ENCODE assay signal across 9 mouse cellular contexts in the genomic region with DNA sequence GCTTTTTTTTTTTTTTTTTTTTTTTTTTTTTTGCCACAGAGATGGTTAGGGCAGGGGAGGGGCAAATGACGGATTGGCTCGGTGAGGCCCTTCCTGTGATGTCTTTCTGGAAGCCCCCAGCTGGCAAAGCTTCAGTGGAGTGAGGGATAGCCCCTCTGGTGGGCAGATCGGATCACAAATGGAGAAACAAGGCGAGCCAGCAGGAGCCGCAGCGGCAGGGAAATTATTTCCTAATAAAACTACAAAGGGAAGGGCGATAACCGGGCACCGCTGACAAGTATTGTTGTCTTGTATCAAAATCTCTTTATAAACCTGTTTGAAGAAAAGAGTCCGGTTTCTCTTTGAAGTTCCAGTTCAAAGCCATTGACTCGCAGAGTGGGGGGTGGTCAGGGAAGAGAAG.
DNase-seq lines count a peak whose midpoint lies in the region; ATAC-seq and TF ChIP-seq lines count a peak whose summit lies in the region.
"Had no signal": no experiment of that assay in that cellular context is flagged by ENCODE, and none has a peak within 500 bp of the region (broad histone marks: within the 10 kb centered on the region; RNA-seq: fewer than 3 reads in every experiment).

No protein-coding gene starts in this region.

- no peak for TF ChIP-seq POLR2A in limb, embryonic 14.5 days (IDR thresholded peaks at IDR 0.05; ENCODE audit: borderline replicate concordance, extremely low read depth, insufficient read depth, insufficient read length)

- no peak for ATAC-seq in neural tube, embryonic 11.5 days (ENCODE audit: insufficient read depth, low FRiP score, low TSS enrichment)
- ATAC-seq in limb, embryonic 14.5 days (ENCODE audit: low FRiP score, low read depth) = no peak
- ATAC-seq: CD4-positive, CD25-positive, alpha-beta regulatory T cell, adult 4 months had no signal

- WGBS in neural tube, embryonic 11.5 days = 2% methylated on average over 11 of the region's 11 CpGs
- WGBS in limb, embryonic 14.5 days = 11% methylated on average over 11 of the region's 11 CpGs

- H3K4me1 ChIP-seq in neural tube, embryonic 11.5 days (ENCODE audit: control insufficient read depth, insufficient read depth, low read length) = peaks cover 15% of the 10 kb centered on the region
- H3K4me1 ChIP-seq in limb, embryonic 14.5 days (ENCODE audit: control insufficient read depth, insufficient read depth, low read length) = peaks cover 24% of the 10 kb centered on the region

- no peak overlapping the region for H3K9ac ChIP-seq in neural tube, embryonic 11.5 days (ENCODE audit: low read length)
- no peak overlapping the region for H3K9ac ChIP-seq in limb, embryonic 14.5 days (ENCODE audit: low read depth, low read length, severe bottlenecking)

- no peak overlapping the region for H3K27ac ChIP-seq in gastrocnemius, adult 2 months
- H3K27ac ChIP-seq in neural tube, embryonic 11.5 days (ENCODE audit: low read depth, low read length) = no peak overlapping the region
- no peak overlapping the region for H3K27ac ChIP-seq in limb, embryonic 14.5 days (replicated peaks; ENCODE audit: low read depth, low read length)

- no peak; the same call in 1 of the 2 replicates for TF ChIP-seq CTCF in gastrocnemius, adult 2 months (IDR thresholded peaks at IDR 0.05)

- intact Hi-C loops in gastrocnemius, adult 2 months (cut with DNase I) = no loop called here

- no peak overlapping the region for H3K4me2 ChIP-seq in neural tube, embryonic 11.5 days (ENCODE audit: low read depth)
- H3K4me2 ChIP-seq in limb, embryonic 14.5 days (replicated peaks; ENCODE audit: low read depth, low read length, severe bottlenecking) = 0 out of 2 replicates have a peak overlapping the region, but pooled peaks have one; percentile 18

- DNase-seq in gastrocnemius, adult 2 months = no peak
- DNase-seq in gastrocnemius, postnatal 10 days = no peak
- DNase-seq in neural tube, embryonic 11.5 days (ENCODE audit: low spot score) = peak; percentile 54
- no peak for DNase-seq in neural tube, embryonic 10.5 days (ENCODE audit: extremely low spot score, low spot score)
- DNase-seq in limb, embryonic 14.5 days (ENCODE audit: low spot score) = peak; percentile 43
- DNase-seq in ovary, adult 18-20 months (ENCODE audit: low spot score) = no peak
- no peak for DNase-seq in thymus, postnatal 25 days
- no peak for DNase-seq in liver

- H3K36me3 ChIP-seq in neural tube, embryonic 11.5 days (ENCODE audit: control insufficient read depth, insufficient read depth, low read length) = no peaks in the 10 kb centered on the region
- H3K36me3 ChIP-seq in limb, embryonic 14.5 days (ENCODE audit: control insufficient read depth, insufficient read depth, low read length) = no peaks in the 10 kb centered on the region

- H3K4me3 ChIP-seq in gastrocnemius, adult 2 months = peak overlapping the region; percentile 55
- no peak overlapping the region for H3K4me3 ChIP-seq in neural tube, embryonic 11.5 days (ENCODE audit: low read depth, low read length)
- H3K4me3 ChIP-seq in limb, embryonic 14.5 days (replicated peaks; ENCODE audit: low read length) = no peak overlapping the region

- no peaks in the 10 kb centered on the region for H3K9me3 ChIP-seq in neural tube, embryonic 11.5 days (ENCODE audit: control insufficient read depth, low read length)
- no peaks in the 10 kb centered on the region for H3K9me3 ChIP-seq in limb, embryonic 14.5 days (ENCODE audit: control insufficient read depth, low read length)

- H3K27me3 ChIP-seq in neural tube, embryonic 11.5 days (ENCODE audit: control insufficient read depth, insufficient read depth, low read length) = 0 out of 2 replicates have a peak, but pooled peaks cover 2% of the 10 kb centered on the region
- 0 out of 2 replicates have a peak, but pooled peaks cover 7% of the 10 kb centered on the region for H3K27me3 ChIP-seq in limb, embryonic 14.5 days (ENCODE audit: control insufficient read depth, insufficient read depth, low read length)

Comparison
In these comparisons a context has a peak if more than half of its experiments do, and no peak if none do; other contexts are left out.
1. DNase-seq: peak in neural tube, embryonic 11.5 days (single experiment) and limb, embryonic 14.5 days (single experiment); none in gastrocnemius, adult 2 months (single experiment), gastrocnemius, postnatal 10 days (single experiment), neural tube, embryonic 10.5 days (single experiment), ovary, adult 18-20 months (single experiment), thymus, postnatal 25 days (single experiment) and liver (single experiment).